Mouse (Mus musculus) midbrain, embryonic 13.5 days (tissue): Measurements from ENCODE around the gene Ago4. TPM values are rescaled to one million over a fixed set of nuclear protein-coding genes. Genes with fewer than 3 reads are reported as not detected.

Experiments
- ATAC-seq: fragments of 200-750 bp; cut with Nextera tagmentation; 2 replicates; pipeline ENCODE4 v1.8.0; 2017; ENCODE audit warnings: mild to moderate bottlenecking, moderate TSS enrichment, moderate library complexity
- H3K27ac ChIP-seq: fragments of 300-500 bp; sonication (generic); 2 replicates; pipeline ENCODE4 v1.5.1; 2015; ENCODE audit warnings: inconsistent platforms, mild to moderate bottlenecking, moderate library complexity
- H3K27me3 ChIP-seq: fragments of 300-500 bp; sonication (generic); 2 replicates; pipeline ENCODE4 v1.6.1; 2015; ENCODE audit warnings: mild to moderate bottlenecking, inconsistent platforms
- H3K36me3 ChIP-seq: fragments of 300-500 bp; sonication (generic); 2 replicates; pipeline ENCODE4 v1.6.1; 2015; ENCODE audit warnings: mild to moderate bottlenecking, inconsistent platforms
- H3K4me1 ChIP-seq: fragments of 300-500 bp; sonication (generic); replicated peaks from 2 replicates; pipeline ENCODE4 v1.6.1; 2015; ENCODE audit warnings: inconsistent platforms
- H3K4me2 ChIP-seq: fragments of 300-500 bp; sonication (generic); replicated peaks from 2 replicates; pipeline ENCODE4 v1.6.1; 2015; ENCODE audit warnings: moderate library complexity, mild to moderate bottlenecking, inconsistent platforms
- H3K4me3 ChIP-seq: fragments of 300-500 bp; sonication (generic); replicated peaks from 2 replicates; pipeline ENCODE4 v1.5.1; 2015; ENCODE audit warnings: mild to moderate bottlenecking, inconsistent platforms
- H3K9ac ChIP-seq: fragments of 300-500 bp; sonication (generic); replicated peaks from 2 replicates; pipeline ENCODE4 v1.6.1; 2015; ENCODE audit warnings: mild to moderate bottlenecking, inconsistent platforms
- H3K9me3 ChIP-seq: fragments of 300-500 bp; sonication (generic); 2 replicates; pipeline ENCODE4 v1.6.1; 2016; ENCODE audit warnings: mild to moderate bottlenecking, inconsistent platforms
- WGBS: fragments of 180-500 bp; shearing (Covaris S2); methylation state at CpG from one replicate; pipeline ENCODE4 v1.1.7; 2015; 5-methylcytosine and 5-hydroxymethylcytosine counted together
- polyA plus RNA-seq: library from polyadenylated mRNA; unstranded; fragments of >200 nt; fragmentation: Nextera tagmentation; extraction: Ambion mirVana; gene quantifications from 2 replicates; pipeline ENCODE4 v1.2.1, GENCODE M21; 2015

The Ago4 gene
- polyA plus RNA-seq, 1 experiment from 2014 or later = 10.4 TPM

DNA sequence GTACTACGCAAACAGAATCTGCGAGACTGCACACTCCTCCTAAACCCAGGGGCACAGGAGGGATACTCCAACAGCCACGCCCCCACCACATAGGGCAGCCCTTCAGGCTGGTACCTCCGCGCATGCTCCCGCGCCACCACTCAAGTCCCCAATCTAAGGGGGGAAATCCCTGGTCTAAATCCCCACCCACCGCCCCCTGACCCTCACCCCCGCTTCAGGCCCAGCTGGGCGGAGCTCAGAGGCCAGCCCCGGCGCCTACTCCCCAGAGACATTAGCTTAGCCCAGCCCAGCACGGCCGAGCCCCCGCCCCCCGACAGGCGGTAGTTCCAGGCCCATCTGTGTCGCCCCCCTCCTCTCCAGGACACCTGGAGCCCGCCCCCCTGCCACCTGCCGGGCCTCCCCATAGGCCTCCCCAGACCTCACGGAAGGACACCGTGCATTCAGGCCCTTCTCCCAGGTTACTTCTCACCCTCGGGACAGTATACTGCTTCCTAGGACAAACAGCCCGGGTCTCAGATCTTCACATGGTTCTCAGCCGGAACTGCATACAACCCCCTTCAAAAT lies 65.5 kb downstream of the Ago4 start:
- Histone ChIP-seq H3K9me3 (no peaks in the 10 kb centered on the region), H3K36me3 (peaks cover under 1% of the 10 kb centered on the region; the same call in 1 of the 2 replicates), H3K9ac (peak overlapping the region; percentile 86), H3K4me3 (peak overlapping the region; percentile 64), H3K27ac (peak overlapping the region; percentile 95), H3K27me3 (no peaks in the 10 kb centered on the region), H3K4me2 (peak overlapping the region; percentile 79), H3K4me1 (peaks cover 53% of the 10 kb centered on the region)
- 1% methylated on average over 25 of the region's 25 CpGs for WGBS
- ATAC-seq = peak; percentile 65

DNA sequence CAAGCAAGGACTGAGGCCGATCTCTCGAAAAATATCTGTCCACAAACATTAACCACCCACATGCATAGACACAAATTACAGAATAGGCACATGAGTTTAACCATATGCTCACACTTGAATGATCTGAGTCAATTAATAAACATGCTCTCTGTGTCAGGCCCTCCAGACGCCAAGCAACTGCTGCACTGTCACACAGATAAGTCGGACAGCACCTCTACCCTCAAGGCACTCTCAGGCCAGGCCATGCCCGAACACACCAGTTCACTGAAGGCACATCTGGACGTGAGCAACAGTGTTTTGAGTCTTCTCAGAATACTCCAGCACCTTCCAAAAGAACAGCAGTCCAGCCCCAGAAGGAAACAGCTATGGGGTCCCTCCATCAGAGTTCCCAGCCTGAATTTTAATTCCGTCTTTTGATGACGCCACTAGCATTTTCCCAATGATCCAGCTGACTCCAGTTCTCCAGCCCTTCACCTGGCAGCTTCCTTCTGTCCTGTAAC lies 67.0 kb downstream of the Ago4 start:
- Histone ChIP-seq H3K27ac (peak overlapping the region; percentile 95), H3K4me2 (peak overlapping the region; percentile 79), H3K9me3 (no peaks in the 10 kb centered on the region), H3K9ac (peak overlapping the region; percentile 66), H3K4me3 (peak overlapping the region; percentile 64), H3K4me1 (peaks cover 68% of the 10 kb centered on the region), H3K27me3 (no peaks in the 10 kb centered on the region), H3K36me3 (peaks cover 7% of the 10 kb centered on the region; the same call in 1 of the 2 replicates)
- ATAC-seq = no peak
- 5% methylated on average over 8 of the region's 8 CpGs for WGBS

DNA sequence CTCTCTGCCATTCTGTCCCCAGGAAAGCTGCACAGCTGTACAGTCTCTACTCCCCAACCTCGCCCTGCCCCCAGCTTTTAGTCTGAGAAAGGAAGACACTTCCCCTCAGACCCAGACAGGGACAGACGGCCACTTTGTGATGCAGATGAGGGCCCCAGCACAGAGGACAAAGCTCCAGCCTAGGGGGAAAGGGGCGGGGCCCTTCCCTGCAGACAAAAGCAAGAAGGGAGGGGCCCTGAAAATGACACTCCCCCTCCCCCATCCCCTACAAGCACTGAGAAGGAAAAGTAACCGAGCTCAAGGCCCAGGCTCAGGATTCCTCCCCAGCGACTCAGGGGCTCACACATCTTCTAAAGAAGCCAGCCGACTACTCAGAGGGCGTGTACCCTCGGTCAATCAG lies 67.4 kb downstream of the Ago4 start:
- H3K36me3 ChIP-seq = peaks cover 10% of the 10 kb centered on the region
- under 1% methylated on average over 8 of the region's 8 CpGs for WGBS
- H3K9ac ChIP-seq = peak overlapping the region; percentile 66
- peaks cover 68% of the 10 kb centered on the region for H3K4me1 ChIP-seq
- H3K4me2 ChIP-seq = peak overlapping the region; percentile 79
- no peaks in the 10 kb centered on the region for H3K9me3 ChIP-seq
- peak; percentile 75 for ATAC-seq
- peak overlapping the region; percentile 95 for H3K27ac ChIP-seq
- peak overlapping the region; percentile 64 for H3K4me3 ChIP-seq
- H3K27me3 ChIP-seq = no peaks in the 10 kb centered on the region

DNA sequence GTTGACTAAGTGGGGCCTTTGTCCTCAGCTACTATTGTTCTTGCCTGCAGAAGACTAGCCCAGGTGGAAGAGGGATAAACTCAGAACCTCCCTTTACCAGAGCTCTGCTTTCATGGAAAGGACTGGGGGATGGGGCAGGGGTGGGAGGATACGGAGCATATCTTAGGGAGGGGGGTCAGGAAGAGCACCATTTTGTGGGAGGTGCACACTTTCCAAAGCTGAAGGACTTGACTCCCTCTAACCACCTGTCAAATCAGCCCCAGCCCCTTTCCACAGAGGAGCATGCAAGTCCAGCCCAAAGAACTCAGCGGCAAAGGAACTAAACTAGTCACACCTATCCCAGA lies 68.4 kb downstream of the Ago4 start:
- peak overlapping the region; percentile 95 for H3K27ac ChIP-seq
- H3K4me1 ChIP-seq = peaks cover 68% of the 10 kb centered on the region
- no peaks in the 10 kb centered on the region for H3K9me3 ChIP-seq
- no peaks in the 10 kb centered on the region for H3K27me3 ChIP-seq
- peak overlapping the region; percentile 79 for H3K4me2 ChIP-seq
- peak overlapping the region; percentile 66 for H3K9ac ChIP-seq
- WGBS = 3% methylated on average over 2 of the region's 2 CpGs
- peaks cover 20% of the 10 kb centered on the region for H3K36me3 ChIP-seq
- ATAC-seq = no peak
- H3K4me3 ChIP-seq = peak overlapping the region; percentile 64

DNA sequence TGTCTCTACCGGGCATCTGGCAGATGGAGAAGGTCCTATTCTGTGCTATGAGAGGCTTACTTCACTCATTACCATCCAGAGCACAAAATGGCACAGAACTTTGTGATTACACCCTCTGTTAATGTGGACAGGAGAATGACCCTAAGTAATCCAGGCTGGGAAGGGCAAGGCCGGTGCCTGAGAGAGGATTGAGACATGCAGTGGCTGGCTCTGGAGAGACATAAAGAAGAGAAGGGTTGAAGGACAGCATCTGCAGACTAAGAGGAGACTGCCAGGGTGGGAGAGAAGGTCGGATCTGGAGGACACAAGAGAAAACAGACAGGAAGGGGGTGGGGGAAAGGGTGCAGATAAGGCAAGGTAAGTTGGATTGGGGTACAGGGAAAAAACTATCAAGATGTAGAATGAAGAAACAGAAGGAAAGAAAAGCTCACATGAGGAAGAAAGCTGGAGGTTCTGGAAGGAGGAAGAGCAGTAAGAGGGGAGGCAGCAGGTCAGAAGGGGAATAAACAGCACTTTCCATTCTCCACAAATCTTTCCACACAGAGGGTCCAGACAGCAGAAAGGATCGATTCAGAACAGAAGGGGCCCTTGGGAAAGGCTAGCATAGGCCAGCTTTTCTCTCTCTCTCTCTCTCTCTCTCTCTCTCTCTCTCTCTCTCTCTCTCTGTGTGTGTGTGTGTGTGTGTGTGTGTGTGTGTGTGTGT lies 68.9 kb downstream of the Ago4 start:
- H3K4me1 ChIP-seq = peaks cover 65% of the 10 kb centered on the region
- ATAC-seq = no peak

DNA sequence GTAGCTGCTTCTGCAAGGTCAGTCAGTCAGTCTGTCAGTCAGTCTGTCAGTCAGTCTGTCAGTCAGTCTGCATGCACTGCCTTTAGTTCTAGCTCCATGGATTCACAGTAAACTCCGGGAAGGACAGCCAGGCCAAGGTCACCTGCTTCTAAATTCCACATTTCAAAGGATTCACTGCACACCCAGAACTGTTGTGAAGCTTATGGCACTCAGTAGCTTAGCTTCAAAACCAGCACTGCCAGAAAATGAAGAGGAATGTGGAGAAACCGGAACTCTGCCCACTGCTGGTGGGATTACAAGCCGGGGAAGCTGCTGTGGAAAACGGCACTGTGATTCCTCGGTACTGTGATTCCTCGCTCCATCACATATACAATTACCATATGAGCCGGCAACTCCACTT lies 77.8 kb downstream of the Ago4 start:
- H3K36me3 ChIP-seq = peaks cover 96% of the 10 kb centered on the region
- no peak overlapping the region for H3K27ac ChIP-seq
- no peak for ATAC-seq
- WGBS = 94% methylated on average over 7 of the region's 7 CpGs
- no peaks in the 10 kb centered on the region for H3K4me1 ChIP-seq
- H3K27me3 ChIP-seq = no peaks in the 10 kb centered on the region
- H3K9ac ChIP-seq = no peak overlapping the region
- H3K4me3 ChIP-seq = no peak overlapping the region
- no peaks in the 10 kb centered on the region for H3K9me3 ChIP-seq
- no peak overlapping the region for H3K4me2 ChIP-seq

More for the DNA sequence above, 68.9 kb downstream of the Ago4 start:
- peaks cover 25% of the 10 kb centered on the region for H3K36me3 ChIP-seq
- peak overlapping the region; percentile 66 for H3K9ac ChIP-seq
- H3K4me3 ChIP-seq = peak overlapping the region; percentile 64
- H3K27me3 ChIP-seq = no peaks in the 10 kb centered on the region
- H3K9me3 ChIP-seq = no peaks in the 10 kb centered on the region
- 6% methylated on average over 4 of the region's 4 CpGs for WGBS
- peak overlapping the region; percentile 79 for H3K4me2 ChIP-seq
- peak overlapping the region; percentile 95 for H3K27ac ChIP-seq

DNA sequence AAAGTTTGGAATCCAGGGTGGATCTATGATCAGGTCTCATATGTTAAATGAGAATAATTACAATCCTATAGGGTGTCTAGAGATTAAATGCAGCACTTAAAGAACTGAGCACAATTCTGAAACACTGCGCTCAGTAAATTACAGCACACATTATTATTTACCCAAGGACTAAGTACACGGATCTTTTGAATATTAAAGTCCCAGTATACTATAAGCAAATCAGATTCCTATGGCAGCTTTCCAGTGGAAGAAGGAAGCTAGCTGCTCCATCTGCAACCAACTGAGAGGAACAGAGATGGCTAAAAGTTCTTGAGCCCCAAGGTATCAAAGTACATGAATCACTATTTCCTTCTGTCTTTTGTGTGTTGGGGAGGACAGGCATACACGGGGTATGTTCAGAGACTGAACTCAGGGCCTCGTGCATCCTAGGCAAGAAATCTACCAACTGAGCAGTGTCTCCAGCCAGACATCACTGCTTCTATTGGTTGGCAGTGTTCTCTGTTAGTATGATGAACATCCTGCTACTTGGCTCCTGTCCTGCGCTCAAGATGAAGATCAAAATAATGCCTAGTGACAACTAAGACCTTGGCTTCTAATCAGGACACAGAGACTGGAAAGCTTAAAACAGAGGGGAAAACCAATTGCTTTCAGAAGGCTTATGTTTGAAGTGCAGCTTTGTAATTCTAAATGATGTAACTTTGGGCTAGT lies 78.6 kb downstream of the Ago4 start:
- H3K27ac ChIP-seq = no peak overlapping the region
- WGBS = 96% methylated on average over 5 of the region's 5 CpGs
- no peaks in the 10 kb centered on the region for H3K27me3 ChIP-seq
- H3K9ac ChIP-seq = no peak overlapping the region
- H3K36me3 ChIP-seq = peaks cover 95% of the 10 kb centered on the region
- no peak overlapping the region for H3K4me3 ChIP-seq
- no peak overlapping the region for H3K4me2 ChIP-seq
- H3K9me3 ChIP-seq = no peaks in the 10 kb centered on the region
- no peak for ATAC-seq
- H3K4me1 ChIP-seq = no peaks in the 10 kb centered on the region

DNA sequence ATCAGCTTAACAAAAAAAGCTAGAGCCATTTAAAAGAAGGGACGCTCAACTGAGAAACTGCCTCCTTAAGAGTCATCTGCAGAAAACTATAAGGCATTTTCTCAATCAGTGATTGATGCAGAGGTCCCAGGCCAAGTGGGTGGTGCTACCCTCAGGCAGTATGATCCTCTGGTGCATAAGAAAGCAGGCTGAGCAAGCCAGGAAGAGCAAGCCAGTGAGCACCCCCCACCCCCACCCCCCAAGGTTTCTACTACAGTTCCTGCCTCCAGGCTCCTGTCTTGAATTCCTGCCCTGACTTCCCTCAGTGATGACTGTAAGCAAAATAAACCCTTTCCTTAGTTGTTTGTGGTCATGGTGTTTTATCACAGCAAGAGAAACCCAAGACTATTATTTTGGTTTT lies 83.0 kb downstream of the Ago4 start:
- no peak overlapping the region for H3K27ac ChIP-seq
- H3K9me3 ChIP-seq = no peaks in the 10 kb centered on the region
- H3K9ac ChIP-seq = no peak overlapping the region
- H3K4me1 ChIP-seq = no peaks in the 10 kb centered on the region
- no peaks in the 10 kb centered on the region for H3K27me3 ChIP-seq
- no peak for ATAC-seq
- WGBS = 93% methylated on average over 1 of the region's 1 CpGs
- peaks cover 89% of the 10 kb centered on the region for H3K36me3 ChIP-seq
- no peak overlapping the region for H3K4me2 ChIP-seq
- no peak overlapping the region for H3K4me3 ChIP-seq

DNA sequence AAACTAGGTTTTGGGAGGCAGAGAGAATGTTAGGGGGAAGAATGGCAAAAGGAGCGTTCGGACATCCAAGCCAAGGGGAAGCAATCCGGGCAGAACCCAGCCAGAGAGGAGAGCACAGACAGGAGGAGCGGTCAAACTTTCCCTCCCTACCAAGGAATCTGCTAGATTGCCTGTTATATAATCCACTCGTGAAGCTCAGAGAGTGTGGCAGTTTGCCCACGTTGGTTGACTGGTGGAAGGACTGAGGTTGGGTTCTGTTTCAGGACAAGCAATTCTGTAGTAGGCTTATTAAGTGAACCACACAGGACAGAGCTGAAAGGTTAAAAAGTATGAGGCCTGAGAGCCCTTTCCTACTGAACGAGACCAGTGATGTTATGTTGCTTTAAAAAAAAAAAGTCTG lies 86.1 kb downstream of the Ago4 start:
- WGBS = 92% methylated on average over 7 of the region's 7 CpGs
- Histone ChIP-seq H3K4me1 (no peaks in the 10 kb centered on the region), H3K36me3 (peaks cover 82% of the 10 kb centered on the region)

DNA sequence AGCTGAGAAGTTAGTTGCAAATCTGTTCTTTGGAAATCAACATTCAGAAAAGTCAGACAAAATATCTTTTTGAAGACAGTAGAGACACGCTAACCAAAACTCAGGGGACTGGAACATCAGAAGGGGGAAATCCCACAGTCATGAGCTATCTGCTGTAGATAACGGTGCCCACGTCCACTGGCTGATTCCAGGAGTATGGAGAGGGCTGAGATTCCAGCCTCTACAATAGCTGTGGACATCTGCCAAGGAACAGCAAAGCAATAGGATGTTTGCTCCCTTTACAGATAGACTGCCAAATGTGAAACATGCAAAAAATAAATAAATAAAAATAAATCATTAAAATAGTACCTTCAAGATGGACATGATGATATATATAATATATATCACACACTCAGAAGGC lies 88.7 kb downstream of the Ago4 start:
- no peak overlapping the region for H3K9ac ChIP-seq
- WGBS = 91% methylated on average over 3 of the region's 3 CpGs
- H3K4me1 ChIP-seq = no peaks in the 10 kb centered on the region
- H3K4me3 ChIP-seq = no peak overlapping the region
- peaks cover 85% of the 10 kb centered on the region for H3K36me3 ChIP-seq
- no peak overlapping the region for H3K27ac ChIP-seq
- H3K27me3 ChIP-seq = no peaks in the 10 kb centered on the region
- H3K9me3 ChIP-seq = no peaks in the 10 kb centered on the region
- H3K4me2 ChIP-seq = no peak overlapping the region
- ATAC-seq = no peak

More for the DNA sequence above, 86.1 kb downstream of the Ago4 start:
- Histone ChIP-seq H3K9me3 (no peaks in the 10 kb centered on the region), H3K27ac (no peak overlapping the region), H3K9ac (no peak overlapping the region), H3K4me2 (no peak overlapping the region), H3K4me3 (no peak overlapping the region), H3K27me3 (no peaks in the 10 kb centered on the region)
- no peak for ATAC-seq
